Mouse (Mus musculus): ENCODE data around the gene Ascc1. TPM values are rescaled to one million over a fixed set of nuclear protein-coding genes. Genes with fewer than 3 reads are reported as not detected.
A peak's percentile ranks its signal among the peaks of the same experiment; 100 is the strongest.
"Not testable (repeated sequence)": the region's sequence is repeated elsewhere in the genome, so short reads cannot be mapped to it uniquely, and the experiment has no call there.

Ascc1 gene
- total RNA-seq, 4 experiments from 2014 or later, result 13.9 to 18.9 (median 14.3) TPM

DNA sequence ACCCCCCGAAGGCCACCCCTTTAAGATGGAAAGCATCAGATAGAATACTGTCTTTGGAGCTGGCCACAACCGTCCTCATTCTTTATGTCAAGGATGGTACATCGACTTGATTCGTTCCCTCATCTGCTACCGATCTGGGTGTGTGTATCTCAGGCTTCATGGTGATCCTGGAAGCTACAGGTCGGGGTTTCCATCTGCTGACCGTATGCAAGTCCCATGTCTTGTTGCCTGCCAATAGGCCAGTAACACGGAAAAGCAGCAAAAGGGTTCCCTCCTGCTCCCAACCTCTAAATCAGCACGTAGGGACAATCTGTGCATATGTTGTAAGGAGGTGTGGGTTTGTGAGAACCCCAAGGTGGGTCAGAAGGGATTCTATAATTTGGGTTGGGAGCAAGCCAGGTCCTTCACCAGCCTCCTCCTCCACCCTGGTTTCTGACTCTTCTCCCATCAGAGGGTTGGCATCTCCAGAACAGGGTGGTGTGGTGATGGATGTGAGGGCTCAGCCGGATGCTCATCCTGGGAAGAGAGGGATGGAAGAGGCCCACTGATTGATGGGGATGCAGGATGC lies 108.4 kb downstream of the Ascc1 start:
- DNase-seq (ENCODE audit: low spot score in 2 of 2), result no peak

DNA sequence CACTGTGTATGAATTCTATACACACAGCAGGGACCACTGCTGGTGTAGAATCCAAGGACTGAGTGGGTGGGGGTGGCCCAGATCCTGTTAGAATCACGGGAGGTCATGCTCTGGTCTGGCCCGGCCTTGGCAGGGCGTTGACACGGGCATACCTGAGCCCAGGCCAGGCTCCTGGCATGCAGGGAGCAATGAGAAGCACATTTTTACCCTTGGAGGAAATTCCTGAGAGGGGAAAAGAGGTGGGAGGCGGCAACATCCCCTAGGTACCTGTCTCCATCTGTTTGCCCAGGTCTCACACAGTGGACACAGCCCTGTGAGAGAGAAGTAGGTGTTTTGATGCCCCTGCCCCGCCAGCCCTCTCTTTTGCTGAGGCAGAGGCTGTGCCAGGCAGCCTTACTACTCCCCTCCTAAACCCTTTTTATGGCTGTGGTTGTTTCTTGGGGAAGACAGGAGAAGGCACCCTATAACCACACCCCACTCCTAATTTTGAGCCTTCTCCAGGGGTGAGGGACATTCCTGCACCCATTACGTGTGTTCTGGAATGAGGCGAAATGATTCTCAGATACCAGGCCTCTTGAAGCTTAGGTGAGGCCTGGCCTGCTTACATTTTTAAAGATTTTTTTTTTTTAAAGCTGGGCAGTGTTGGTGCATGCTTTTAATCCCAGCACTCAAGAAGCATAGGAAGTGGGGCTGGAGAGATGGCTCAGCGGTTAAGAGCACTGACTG lies 111.5 kb downstream of the Ascc1 start:
- no peak for DNase-seq (ENCODE audit: low spot score in 2 of 2)

DNA sequence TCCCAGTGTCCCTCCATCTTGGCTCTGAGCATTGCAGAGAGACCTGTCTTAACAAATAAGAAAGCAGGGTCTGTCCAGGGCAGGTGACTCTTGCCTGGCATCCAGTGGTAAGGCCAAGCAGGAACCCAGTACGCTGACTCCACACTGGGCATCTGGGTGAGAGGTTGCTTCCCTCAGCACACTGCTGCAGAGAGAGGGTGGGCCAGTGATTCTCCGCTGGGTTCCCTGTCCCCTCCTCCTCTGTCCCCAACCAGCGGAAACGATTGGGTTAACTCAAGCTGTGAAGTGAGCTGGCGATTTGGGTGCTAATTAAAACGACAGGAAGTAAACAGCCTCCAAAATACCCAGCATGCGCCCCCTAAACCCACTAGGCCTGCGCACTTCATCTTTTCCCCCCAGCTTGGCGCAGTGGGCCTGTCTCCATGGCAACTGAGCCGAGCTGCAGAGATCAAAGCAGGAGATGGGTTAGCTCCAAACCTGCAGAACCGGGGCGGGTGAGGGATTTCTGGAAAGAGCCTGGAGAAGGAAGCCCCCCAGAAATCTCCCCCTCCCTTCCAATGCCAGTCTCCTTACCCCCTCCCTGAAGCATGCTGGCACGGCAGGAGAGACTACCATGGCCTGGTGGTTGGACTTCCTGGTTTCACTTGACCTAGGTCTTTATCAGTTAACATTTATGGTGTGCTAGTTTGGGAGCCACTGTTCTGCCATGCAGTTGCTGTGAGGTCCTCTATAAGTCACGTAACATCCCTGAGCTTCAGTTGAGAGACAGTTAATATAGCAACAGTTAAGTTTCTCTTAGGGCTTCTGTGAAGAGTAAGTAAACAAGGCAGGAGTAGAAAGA lies 113.0 kb downstream of the Ascc1 start:
- DNase-seq (ENCODE audit: low spot score in 2 of 2), result no peak

DNA sequence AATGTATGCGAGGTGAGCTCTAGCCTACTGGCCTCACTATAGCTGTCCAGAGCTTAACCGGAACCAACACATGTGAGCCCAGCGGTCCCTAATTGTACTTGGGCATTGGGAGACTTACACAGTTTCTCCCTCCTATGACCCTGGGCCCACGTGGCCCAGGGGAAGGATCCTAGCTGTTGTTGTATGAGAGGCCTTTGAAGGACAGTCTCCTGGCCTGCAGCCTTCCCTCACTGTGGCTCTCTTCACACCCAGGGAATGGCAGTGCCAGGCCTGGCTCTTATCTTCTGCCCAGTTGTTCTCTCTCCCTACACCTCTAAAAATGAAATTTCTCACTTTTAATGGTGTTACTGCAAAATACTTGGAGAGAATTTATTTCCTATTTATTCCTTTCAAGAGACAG lies 114.4 kb downstream of the Ascc1 start:
- DNase-seq (ENCODE audit: low spot score in 2 of 2), result no peak

DNA sequence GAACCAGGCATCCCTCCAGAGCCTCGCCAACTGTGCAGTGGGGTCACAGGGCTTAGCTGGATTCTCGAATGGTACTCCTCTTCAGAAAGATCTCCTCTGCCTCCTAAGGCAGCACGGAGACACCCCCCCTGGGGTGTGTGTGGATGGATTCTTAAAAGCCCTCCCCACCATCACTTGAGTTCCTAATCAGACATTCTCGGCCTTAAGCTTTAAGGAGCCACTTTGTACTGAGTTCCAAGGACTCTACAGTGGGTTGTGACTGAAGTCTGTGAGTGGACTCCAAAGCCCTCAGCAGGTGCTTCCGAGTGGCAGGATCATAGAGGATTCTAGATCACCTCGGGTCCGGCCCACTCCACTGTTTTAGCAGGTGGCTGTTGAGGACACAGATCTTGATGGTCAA lies 115.9 kb downstream of the Ascc1 start:
- DNase-seq (ENCODE audit: low spot score in 2 of 2), result no peak

DNA sequence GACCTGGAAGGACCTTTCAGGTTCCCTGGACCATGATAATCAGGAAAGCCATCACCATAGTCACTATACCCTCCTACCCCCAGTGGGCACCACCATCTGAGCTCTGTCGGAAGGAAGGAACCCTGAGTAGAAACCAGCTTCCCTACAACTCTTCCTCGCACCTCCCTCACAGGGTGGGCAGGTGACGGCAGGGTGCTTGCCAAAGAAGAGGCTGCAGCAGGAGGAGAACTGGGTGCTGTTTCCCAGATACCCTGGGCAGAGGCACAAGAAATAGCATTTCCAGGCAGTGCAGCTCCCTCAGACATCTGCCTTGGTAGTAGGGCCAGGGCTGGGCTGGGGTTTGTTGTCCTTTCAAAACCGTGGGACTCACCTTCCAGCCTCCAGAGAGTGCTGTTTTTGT lies 118.0 kb downstream of the Ascc1 start:
- DNase-seq (ENCODE audit: low spot score in 2 of 2), result no peak

DNA sequence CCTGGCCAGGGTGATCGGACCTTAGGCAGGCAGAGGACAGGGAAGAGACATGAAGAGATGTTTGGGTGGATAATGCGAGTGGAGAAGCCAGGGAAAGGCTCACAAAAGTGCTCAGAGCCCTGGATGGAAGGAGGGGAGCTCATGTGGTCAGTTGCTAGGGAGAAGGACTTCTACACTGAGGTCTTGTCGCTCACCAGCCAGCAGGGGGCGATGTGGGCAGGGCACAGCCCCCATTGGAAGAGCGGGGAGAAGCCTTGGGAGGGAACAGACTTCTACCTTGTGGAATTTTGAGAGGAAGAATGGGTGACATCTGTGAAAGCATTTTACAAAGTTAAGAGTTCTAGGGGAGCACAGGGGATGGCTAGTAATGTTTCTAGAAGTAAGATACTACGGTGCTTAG lies 121.5 kb downstream of the Ascc1 start:
- no peak for DNase-seq (ENCODE audit: low spot score in 2 of 2)

DNA sequence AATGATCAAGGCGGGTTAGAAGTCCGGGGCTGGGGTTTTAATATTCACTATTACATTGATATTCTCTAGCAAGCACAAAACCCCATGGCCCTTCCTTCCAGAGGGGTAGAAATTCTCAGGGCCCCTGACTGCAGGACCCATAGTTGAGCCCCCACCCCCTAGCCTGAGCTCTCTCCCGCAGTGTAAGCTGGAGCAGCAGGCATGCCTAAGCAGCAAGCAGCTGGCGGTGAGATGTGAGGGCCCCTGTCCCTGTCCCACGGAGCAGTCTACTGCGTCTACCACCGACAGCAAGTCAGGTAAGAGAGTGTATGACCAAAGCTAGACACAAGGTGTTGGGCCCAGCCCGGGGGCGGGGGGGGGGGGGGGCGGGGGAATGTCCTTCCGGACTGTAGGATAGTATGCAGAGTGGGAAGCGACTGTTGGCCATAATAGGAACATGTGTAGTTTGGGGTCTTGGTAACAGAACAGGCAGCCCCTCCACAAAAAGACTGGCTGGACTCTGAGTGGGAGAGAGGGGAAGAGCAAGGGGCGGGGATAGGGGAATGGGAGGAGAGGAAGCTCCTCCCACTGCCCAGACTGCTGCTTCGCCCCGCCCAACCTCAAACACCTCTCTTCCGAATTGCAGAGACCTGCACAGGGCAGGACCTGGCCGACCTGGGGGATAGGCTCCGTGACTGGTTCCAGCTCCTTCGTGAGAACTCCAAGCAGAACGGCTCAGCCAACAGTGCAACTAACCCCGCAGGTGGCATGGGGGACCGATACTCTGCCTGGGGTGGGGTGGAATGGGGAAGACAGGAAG lies 123.1 kb downstream of the Ascc1 start:
- no peak for DNase-seq (ENCODE audit: low spot score in 2 of 2)

DNA sequence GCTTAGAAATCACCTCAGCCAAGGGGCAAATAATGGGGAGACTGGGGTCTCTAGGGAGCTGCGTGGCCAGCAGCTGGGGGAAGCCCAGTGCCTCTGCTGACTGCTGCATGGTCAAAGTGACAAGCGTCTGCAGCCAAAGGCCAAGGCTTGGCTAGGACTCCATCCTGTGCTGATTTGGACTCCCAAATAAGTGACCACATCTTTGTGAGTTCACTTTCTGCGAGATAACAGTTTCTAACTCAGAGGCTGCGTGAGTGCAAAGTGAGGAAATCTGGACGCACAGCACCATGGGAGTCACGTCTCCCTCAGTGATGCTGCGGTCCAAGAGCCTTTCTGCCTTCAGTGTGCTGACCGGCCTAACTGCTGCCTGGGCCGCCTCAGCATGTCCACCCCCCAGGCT lies 125.7 kb downstream of the Ascc1 start:
- DNase-seq (ENCODE audit: low spot score in 2 of 2), result no peak

DNA sequence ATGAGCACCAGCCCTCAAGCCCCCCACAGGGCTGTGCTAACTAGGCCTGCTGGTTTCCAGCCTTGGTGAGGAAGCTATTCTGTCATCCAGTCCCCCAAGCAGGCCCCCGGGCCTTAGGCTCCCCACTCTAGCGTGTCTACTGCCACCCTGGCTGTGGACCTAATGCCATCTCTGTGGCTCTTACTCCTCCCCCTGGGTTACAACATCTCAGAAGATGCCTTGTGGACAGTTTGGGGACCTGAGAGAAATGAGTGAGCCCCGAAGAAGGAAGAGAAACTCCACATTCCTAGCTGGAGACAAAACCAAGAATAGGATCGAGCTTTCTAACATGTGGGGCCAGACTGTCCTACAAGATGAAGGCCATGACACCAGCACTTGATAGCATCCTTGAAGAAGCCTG lies 127.9 kb downstream of the Ascc1 start:
- no peak for DNase-seq (ENCODE audit: low spot score in 2 of 2)

DNA sequence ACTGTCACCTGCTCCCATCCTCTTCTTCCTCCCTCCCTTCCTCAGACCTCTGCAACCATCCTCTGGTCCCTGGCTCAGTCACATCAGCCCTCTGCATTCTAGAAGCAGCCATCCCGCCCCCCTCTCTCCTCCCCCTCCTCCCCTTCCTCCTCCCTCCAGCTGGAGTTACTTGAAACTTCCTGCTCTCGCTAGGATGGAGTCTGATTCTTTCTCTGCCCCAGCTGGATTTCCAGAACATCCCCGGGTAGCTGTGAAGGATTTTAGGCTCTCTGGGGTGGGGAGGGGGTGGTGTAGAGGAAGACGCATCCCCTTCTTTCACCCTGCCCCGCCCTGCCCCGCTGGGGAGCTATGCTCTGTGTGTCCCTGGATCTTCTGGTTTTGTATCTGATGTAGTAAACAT lies 130.9 kb downstream of the Ascc1 start:
- no peak for DNase-seq (ENCODE audit: low spot score in 2 of 2)

DNA sequence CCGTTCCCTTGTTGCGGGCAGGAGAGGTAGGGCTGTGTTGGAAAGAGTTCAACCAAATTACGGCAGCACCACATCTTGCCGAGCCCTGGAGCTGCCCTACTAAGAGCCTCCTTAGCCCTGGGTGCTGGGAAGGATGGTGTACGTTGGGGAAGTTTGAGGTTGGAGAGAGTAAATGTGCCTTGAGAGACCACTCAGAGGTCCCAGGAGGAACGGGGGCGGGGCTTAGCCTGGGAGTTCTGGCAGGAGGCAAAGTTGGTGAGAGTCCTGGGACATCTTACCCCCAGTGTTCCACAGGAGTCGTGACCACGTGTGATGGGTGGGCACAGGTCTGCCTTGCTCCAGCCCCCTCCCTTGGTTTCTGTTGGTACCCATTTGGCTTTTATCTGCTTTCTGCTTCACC lies 131.6 kb downstream of the Ascc1 start:
- DNase-seq (ENCODE audit: low spot score in 2 of 2), result no peak

DNA sequence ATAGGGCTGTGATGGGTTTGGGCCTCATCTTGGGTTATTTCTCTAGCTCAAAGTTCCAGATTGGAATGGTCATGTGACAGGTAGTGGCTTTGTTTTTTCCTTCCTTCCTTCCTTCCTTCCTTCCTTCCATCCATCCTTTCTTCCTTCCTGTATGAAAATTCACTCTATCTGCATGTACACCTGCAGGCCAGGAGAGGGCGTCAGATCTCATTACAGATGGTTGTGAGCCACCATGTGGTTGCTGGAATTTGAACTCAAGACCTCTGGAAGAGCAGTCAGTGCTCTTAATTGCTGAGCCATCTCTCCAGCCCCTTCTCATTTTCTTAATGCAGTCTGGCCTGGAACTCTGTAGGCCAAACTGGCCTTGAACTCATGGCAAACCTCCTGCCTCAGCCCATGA lies 133.4 kb downstream of the Ascc1 start:
- not testable (repeated sequence) for DNase-seq (ENCODE audit: low spot score in 2 of 2)

DNA sequence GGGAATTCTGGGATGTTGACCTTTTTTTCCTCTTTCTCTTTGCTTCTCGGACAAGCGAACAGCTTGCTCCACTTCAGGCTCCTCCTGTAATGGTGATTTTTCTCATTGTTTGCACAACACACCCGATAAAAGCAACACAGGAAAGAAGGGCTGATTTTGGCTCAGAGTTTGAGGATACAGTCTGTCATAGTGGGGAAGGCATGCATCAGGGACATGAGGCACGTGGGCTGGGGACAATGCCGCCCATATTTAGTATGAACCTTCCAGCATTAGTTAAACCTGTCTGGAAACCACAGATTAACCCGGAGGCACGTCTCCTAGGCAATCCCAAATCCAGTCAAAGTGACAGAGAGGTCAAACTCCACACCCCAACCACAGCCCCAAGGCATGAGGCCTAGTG lies 134.3 kb downstream of the Ascc1 start:
- no peak for DNase-seq (ENCODE audit: low spot score in 2 of 2)

DNA sequence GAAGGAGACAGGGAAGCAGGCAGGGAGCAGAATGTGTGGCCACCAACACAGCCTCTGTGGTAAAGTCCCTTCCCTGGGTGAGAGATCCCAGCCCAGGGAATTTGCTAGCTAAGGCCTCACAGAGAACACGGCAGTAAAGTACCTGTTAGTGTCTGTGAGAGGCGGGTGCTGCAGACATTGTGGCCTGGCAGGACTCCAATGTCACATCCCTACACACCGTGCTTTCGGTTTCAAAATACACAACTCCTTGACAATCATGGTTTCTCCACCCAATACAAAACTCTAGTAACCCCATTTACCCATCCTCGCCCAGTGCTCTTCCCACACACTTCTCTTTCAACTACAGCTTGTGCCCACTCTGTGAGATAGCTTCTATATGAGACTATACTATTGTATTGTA lies 136.1 kb downstream of the Ascc1 start:
- no peak for DNase-seq (ENCODE audit: low spot score in 2 of 2)

DNA sequence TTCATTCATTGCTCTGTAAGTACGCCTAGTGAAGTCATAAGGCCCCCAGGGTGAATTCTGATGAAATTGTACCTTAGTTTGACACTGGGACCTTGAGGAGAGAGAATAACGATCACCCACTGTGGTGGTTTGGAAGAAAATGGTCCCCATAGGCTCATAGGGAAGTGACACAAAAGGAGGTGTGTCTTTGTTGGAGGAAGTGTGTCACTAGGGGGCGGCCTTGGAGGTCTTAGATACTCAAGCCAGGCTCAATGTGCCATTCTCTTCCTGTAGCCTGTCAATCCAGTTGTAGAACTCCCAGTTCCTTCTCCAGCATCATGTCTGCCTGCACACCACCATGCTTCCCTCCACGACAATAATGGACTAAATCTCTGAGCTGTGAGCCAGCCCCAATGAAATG lies 138.1 kb downstream of the Ascc1 start:
- no peak for DNase-seq (ENCODE audit: low spot score in 2 of 2)

DNA sequence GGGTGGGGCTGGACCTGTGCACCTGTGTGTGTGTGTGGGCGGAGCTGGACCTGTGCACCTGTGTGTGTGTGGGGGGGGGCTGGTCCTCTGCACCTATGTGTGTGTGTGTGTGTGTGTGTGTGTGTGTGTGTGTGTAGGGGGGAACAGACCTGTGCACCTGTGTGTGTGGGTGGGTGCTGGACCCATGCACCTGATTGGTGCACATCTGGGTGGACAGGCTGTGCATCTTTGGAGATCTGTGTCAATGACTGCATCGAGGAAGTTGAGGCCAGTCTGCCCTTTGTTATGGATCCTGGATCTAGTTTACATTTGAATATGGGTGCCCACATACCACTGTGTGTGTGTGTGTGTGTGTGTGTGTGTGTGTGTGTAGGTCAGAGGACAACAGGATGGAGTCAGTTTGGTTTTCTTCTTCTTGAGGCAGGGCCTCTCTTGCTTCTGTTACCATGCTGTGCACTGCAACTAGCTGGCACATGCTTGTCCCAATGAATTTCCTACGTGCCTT lies 139.1 kb downstream of the Ascc1 start:
- no peak for DNase-seq (ENCODE audit: low spot score in 2 of 2)

DNA sequence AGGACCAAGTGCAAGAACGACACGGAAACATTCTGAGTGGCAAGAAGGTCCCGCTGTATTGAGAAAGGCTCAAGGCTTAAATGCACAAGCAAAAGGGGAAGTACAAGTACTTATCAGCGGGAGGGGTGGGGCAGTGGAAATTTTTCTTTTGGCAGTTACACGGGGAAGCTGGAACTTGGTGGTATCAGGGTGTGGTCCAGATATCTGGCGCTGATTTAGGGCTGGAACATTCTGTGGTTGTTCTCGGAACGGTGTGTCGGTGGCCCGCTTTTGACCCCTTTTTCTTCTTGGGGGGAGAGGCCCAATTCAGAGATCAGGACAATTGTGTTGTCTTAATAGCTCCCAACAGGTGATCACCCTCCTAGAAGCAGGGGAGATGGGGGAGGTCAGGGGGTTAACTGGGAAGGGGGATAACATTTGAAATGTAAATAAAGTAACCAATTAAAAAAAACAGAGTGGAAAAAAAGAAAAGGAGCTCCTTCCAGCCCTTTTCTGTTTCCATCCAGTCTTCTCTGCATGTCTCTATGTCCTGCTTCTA lies 145.0 kb downstream of the Ascc1 start:
- DNase-seq (ENCODE audit: low spot score in 2 of 2), result not testable (repeated sequence)

DNA sequence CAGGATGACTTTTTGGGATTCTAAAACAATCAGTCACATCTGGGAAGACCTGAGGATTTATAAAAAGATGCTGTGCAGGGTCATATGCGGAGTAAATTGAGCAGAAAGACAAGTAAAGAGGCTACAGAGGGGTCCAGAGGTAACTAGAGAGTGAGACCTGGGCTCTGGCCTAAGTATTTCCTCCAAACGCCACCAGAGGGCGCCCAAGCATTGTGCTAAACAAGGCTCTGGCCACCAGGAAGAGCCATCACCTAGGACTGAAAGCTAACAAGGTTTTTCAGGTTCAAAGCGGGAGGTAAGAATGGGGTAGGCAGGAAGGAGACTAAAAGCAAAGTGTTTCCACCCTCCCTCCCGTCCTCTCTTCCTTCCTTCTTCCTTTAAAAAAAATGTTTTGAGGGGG lies 145.5 kb downstream of the Ascc1 start:
- peak; percentile 48 to 49 for DNase-seq (ENCODE audit: low spot score in 2 of 2)
